Mouse (Mus musculus) bone marrow, adult 2 months (tissue): ENCODE results near the gene Itgb5.

Experiments
- CTCF ChIP-seq: fragments of 200-500 bp; IDR thresholded peaks from 2 replicates; pipeline ENCODE4 v1.5.1; 2011; ENCODE audit warnings: low read length, control low read depth; ENCODE audit not compliant: control insufficient read depth, insufficient read depth
- POLR2A ChIP-seq: fragments of 200-500 bp; IDR thresholded peaks from 2 replicates; pipeline ENCODE4 v1.6.1; 2011; ENCODE audit warnings: low read depth, mild to moderate bottlenecking, control low read depth, low read length, borderline replicate concordance; ENCODE audit not compliant: control insufficient read depth

GRCm38 (mm10) chr16:33927263-33927824 is 97.9 kb downstream of the Itgb5 start:
- TF ChIP-seq CTCF (no peak), POLR2A (no peak)
